Mouse (Mus musculus) splenic B cell, adult 2 months (primary cell): ENCODE data around the gene U2af2.

ENCODE experiments used
- DNase-seq: peaks from one replicate; pipeline ENCODE4 v3.0.0-alpha.2; 2011; ENCODE audit warnings: low read depth, low spot score
- H3K27me3 ChIP-seq: 2 replicates; pipeline ENCODE4 v1.6.1; 2012; ENCODE audit warnings: mild to moderate bottlenecking, low read length, moderate library complexity, mixed read lengths; ENCODE audit not compliant: control insufficient read depth, poor library complexity, insufficient read depth, severe bottlenecking
- H3K36me3 ChIP-seq: 2 replicates; pipeline ENCODE4 v1.6.1; 2012; ENCODE audit warnings: mild to moderate bottlenecking, low read length, moderate library complexity, mixed read lengths; ENCODE audit not compliant: control insufficient read depth, poor library complexity, insufficient read depth, severe bottlenecking

Gene U2af2

GRCm38 (mm10) chr7:5099796-5100195 is 37.9 kb downstream of the U2af2 start:
- DNase-seq, result no peak
- Histone ChIP-seq H3K27me3 (no peaks in the 10 kb centered on the region), H3K36me3 (peaks cover 6% of the 10 kb centered on the region; the same call in 1 of the 2 replicates)

GRCm38 (mm10) chr7:5101066-5101663 is 39.2 kb downstream of the U2af2 start:
- DNase-seq, result peak; percentile 84
- H3K27me3 ChIP-seq, result no peaks in the 10 kb centered on the region
- peaks cover 6% of the 10 kb centered on the region; the same call in 1 of the 2 replicates for H3K36me3 ChIP-seq

- no peaks in the 10 kb centered on the region for H3K27me3 ChIP-seq
- DNase-seq, result no peak
- H3K36me3 ChIP-seq, result peaks cover 4% of the 10 kb centered on the region; the same call in 1 of the 2 replicates
Measured at GRCm38 (mm10) chr7:5102564-5102963, 40.6 kb downstream of the U2af2 start.

GRCm38 (mm10) chr7:5108272-5108671 is 46.3 kb downstream of the U2af2 start:
- H3K36me3 ChIP-seq, result no peaks in the 10 kb centered on the region
- DNase-seq, result no peak
- no peaks in the 10 kb centered on the region for H3K27me3 ChIP-seq

GRCm38 (mm10) chr7:5109301-5109700 is 47.4 kb downstream of the U2af2 start:
- H3K36me3 ChIP-seq, result no peaks in the 10 kb centered on the region
- no peak for DNase-seq

GRCm38 (mm10) chr7:5112701-5113100 is 50.8 kb downstream of the U2af2 start:
- no peaks in the 10 kb centered on the region for H3K36me3 ChIP-seq
- H3K27me3 ChIP-seq, result no peaks in the 10 kb centered on the region
- DNase-seq, result no peak

More at GRCm38 (mm10) chr7:5109301-5109700, 47.4 kb downstream of the U2af2 start:
- no peaks in the 10 kb centered on the region for H3K27me3 ChIP-seq

- Histone ChIP-seq H3K27me3 (no peaks in the 10 kb centered on the region), H3K36me3 (no peaks in the 10 kb centered on the region)
- DNase-seq, result no peak
Measured at GRCm38 (mm10) chr7:5116850-5117249, 54.9 kb downstream of the U2af2 start, which contains the start of gene Rfpl4. Gene Rfpl4, minus strand, starts transcription at chr7:5116950.

- H3K36me3 ChIP-seq, result no peaks in the 10 kb centered on the region
- H3K27me3 ChIP-seq, result no peaks in the 10 kb centered on the region
- no peak for DNase-seq
Measured at GRCm38 (mm10) chr7:5125078-5125477, 63.1 kb downstream of the U2af2 start.

- Histone ChIP-seq H3K27me3 (no peaks in the 10 kb centered on the region), H3K36me3 (no peaks in the 10 kb centered on the region)
- peak; percentile 82 for DNase-seq
Measured at GRCm38 (mm10) chr7:5125549-5126406, 63.8 kb downstream of the U2af2 start, which contains the start of gene Rasl2-9. Gene Rasl2-9, minus strand, starts transcription at chr7:5125950.
